Mouse (Mus musculus) kidney, postnatal 36 days (tissue): ENCODE measurements around the gene Pacrg.

Experiments
- DNase-seq, 2 experiments: peaks; one replicate each; pipeline ENCODE4 v3.0.0; 2021 to 2022; ENCODE audit warnings: mixed read lengths in 2 of 2

The Pacrg gene

DNA sequence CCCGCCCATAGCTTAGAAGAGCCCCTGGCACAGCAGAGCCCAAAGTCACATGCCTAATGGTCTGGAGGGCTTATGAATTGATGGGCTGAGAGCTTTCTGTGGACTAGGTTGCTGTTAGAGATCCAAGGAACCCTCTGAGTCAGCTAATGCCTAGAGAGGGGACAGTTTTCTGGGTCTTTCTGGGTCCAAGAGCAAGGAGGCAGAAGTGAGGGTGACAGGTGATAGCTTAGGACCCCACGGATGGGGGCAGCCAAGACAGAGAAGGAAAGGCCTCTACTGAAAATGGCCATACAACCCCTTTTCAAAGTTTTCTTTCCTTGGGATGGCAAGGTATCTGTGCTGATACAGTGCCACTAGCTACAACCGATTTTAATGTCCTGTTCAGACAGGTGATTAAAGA lies 399.1 kb downstream of the Pacrg start:
- no peak for DNase-seq

GRCm38 (mm10) chr17:10439815-10440214 lies 400.3 kb downstream of the Pacrg start:
- no peak for DNase-seq

DNA sequence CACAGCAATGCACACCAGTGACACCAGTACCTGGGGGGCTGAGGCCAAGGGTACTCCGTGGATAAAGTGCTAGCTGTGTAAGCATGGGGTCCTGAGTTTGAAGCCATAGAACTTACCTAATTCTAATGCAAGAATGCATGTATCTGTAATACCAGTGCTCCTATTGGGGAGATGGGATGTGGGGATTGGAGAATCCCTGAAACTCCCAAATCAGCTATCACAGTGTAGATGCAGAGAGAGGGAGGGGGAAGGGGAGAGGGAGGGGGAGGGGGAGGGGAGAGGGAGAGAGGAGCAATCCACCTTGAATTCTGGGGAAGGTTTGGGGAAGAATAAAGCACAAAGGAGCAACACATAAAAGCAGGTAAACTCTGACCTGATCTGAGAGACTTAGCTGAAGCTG lies 405.2 kb downstream of the Pacrg start:
- DNase-seq, result no peak

- no peak for DNase-seq
These were observed 407.5 kb downstream of the Pacrg start for GRCm38 (mm10) chr17:10432525-10433180.

DNA sequence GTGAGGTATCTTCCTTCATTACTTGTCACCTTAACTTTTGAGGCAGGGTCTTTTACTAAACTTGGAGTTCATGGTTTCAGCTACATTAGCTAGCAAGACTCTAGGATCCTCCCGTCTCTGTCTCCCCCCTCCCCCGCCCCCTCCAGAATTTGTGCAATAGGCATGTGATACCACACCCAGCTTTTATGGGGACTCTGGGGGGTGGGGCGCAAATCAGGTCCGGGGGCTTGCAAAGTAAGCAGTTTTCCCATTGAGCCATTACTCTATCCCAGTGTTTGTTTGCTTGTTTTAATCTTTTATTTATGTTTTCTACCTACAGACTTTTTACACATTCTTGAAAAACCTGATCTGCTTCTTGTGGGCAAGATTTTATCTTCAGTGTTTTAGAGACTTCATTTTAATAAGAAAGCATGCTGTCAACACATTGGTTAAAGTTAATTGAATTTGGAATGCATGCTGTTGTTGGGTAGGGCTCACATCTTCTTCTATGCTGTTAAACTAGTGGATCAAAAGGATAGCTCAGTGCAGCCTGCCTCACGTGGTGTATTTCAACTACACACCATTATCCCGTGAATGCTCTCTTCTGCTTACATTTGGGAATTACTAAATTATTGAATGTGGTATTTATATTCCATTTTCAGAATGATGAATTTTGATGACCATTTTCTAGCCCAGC lies 408.1 kb downstream of the Pacrg start:
- DNase-seq, result no peak

DNA sequence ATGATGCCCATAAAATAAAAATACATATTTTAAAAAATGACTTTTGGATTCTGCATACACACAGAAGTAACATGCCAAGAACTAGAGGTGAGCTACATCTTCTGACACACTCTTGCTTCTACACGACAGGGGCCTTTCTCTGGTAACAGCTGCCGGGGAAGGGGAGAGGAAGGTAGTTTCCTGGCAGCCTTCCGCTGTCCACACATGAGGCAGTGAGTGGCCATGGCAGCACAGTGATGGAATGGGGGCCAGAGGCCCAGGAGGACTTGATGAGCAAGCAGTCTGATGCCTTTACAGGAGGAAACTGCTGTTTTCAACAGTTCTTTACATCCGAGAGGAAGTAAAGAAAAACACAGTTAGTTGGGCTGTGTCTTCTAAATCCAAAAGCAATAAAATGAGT lies 409.3 kb downstream of the Pacrg start:
- no peak for DNase-seq

GRCm38 (mm10) chr17:10429406-10429805 lies 410.7 kb downstream of the Pacrg start:
- DNase-seq, result no peak

DNA sequence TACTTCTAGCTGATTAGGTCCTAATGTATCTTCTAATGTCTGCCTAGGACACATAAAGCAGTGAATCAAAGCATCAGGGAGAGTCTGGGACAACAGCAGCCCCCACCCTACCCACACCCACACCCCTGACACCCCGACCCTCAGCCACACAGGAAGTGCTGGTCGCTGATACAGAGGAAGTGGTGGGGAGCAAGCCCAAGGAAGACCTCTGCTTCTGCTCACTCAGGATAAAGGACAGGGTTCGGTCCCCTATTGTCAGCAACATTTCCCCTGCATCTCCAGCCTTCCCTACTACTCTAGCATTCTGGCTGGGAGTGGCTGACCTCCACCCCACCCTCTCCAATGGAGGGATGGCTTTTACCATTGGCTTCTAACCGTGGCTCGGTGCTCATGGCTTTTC lies 414.8 kb downstream of the Pacrg start:
- DNase-seq, result no peak

GRCm38 (mm10) chr17:10417558-10418253 lies 422.4 kb downstream of the Pacrg start:
- DNase-seq, result no peak

GRCm38 (mm10) chr17:10416995-10417394 lies 423.1 kb downstream of the Pacrg start:
- DNase-seq, result no peak

DNA sequence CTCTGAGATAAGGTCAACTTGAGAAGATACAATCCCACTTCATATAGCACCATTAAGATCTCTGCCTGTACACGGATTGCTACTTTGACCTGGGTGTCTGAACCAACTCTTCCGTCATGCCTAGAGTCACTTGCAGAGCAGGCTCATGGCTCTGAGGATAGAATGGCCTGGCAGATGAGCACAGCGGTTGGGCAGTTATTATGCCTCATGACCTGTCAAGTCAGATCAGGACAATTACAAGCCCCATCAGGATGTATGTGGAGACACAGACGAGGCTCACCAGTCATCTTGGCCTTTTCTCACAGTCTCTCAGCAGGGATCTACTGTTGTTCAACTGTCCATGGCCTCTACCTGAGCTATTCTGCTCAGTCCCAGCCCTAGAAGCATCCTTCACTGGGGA lies 424.0 kb downstream of the Pacrg start:
- no peak for DNase-seq

DNA sequence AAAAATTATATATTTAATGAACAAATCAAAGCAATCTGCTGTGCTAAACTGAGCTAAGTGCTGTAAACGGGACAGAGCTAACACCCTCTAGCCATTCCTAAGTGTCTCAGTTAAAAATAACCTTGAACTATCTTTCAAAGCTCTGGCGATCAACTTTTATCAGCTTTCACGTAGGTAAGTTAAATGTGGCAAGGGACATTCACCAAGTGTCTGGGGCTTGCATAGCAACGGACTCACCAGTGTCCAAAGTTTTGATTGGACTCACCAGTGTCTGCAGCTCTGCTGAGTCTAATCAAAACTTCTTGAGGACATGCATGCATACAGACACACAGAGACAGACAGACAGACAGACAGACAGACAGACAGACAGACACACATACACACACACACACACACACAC lies 425.7 kb downstream of the Pacrg start:
- no peak for DNase-seq

DNA sequence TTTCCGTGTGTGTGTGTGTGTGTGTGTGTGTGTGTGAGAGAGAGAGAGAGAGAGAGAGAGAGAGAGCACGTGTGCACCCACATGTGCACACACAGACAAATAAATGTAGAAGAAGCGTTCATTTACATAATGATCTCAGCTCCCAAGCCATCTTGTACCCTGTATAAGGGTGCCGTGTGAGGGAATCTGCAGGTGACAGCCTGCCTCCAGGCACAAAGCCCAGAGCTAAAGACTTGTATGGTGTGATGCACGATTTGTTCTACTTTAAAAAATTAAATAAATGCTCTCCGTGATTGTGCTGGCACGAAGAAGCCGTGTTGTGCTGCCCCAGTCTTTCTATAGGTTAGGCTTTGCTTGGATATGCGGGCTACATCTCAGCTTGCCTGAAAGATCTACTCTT lies 426.2 kb downstream of the Pacrg start:
- no peak for DNase-seq

- no peak for DNase-seq
These were observed 429.3 kb downstream of the Pacrg start for GRCm38 (mm10) chr17:10410597-10411476.

GRCm38 (mm10) chr17:10408681-10409081 lies 431.4 kb downstream of the Pacrg start:
- DNase-seq, result peak; percentile 17 to 23

- DNase-seq, result no peak
These were observed 432.9 kb downstream of the Pacrg start for GRCm38 (mm10) chr17:10407031-10407722.

DNA sequence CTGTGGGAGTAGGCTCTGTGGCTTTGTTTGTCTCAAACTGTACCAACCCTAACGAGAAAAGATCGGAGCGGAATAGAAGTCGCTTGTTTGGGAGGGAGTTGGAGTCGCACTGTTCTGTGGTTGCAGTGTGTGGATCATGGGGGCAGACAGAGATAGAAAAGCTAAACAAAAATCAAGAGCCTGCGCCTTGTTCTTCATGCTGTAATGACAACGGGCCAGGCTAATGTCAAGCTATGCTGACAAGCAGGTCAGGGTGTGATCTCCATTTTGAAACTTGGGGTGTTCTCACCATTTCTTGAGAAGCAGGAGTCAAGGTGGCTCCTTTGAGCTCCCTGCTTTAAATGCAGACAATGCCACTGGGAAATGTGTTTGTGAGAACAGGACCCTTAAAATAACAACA lies 433.8 kb downstream of the Pacrg start:
- no peak for DNase-seq

DNA sequence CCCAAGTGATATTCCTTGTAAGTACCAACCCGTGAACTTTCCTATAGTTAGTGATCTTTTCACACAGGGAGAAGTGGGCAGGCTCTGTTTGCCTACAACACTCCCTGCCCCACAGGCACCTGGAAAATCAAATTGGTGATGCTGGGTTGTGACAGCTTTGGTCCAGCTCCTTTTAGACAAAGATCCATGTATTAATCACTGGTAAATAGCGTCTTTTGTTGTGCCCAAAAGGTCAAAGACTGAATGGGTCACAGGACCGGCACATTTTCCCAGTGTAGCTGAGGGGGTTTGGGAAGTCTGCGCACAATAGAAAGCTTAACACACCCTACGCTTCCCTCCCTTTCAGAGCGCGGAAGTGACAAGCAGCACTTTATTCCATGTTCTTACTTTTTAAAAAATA lies 434.2 kb downstream of the Pacrg start:
- no peak for DNase-seq

DNA sequence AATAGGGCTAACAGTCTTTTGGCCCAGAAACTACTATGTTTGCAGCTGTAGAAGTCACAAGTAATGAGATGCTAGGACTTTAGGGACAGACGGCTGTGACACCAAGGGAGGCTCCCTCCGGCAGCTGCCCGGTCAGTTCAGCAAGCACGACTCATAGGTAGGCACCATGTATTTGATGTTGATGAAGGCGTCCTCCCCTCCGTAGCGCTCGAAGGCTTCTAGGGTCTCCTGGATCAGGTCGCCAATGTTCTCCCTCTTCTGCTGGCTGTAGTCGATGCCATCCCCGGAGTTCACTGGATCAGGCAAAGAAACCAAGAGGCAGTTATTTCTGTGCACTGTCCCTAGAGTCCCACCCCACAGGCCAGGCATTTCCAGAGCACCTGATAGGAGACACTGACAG lies 436.9 kb downstream of the Pacrg start:
- no peak for DNase-seq

DNA sequence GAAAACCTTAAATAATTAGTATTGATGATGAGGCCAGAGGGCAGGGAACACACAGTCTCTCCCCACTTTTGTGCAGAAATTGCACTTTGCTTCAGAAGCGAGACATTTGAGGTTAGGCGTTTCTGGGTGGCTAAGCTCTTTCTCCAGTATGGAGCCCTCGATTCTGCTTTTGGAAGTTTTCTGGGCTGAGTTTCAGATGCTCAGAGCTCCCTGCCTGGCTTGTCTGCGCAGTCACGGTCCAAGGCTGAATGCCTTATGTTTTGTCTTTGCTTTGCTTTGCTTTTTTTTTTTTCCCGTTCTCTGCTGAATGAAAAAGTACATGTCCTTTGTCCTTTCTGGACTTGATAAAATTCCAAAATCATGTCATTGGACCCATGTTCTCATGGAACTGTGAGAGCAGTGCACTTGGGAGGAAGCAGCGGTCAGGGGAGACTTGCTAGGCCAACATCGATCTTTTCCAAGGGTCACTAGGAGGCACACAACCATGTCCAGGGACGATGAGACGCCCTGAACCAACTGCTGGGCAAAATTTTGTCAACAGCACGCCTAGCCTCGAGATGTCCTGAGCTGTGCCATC lies 438.0 kb downstream of the Pacrg start:
- no peak for DNase-seq

- DNase-seq, result peak; percentile 27 to 39
These were observed 438.6 kb downstream of the Pacrg start for GRCm38 (mm10) chr17:10401529-10401928.

DNA sequence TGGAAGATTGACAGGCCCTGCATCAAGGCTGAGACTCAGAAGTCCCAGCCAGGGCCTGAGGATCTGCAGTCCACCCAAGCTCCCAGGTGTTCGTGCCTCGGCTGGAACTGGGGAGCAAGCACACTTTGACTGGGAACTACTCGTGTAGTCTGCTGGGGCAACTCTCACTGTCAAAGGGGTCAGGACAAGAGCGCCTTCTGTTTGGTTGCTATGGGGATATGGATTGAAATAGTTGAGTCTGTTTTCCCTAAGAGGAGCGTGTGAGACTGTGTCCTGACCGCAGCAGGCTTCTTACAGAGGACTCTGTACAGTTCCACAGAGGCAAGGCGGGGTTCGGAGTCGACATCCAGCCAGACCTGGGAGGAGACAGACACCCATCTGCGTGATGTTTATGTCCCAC lies 440.4 kb downstream of the Pacrg start:
- no peak for DNase-seq
